Mouse (Mus musculus): Measurements from ENCODE around the gene Slc29a1.

Slc29a1 gene

DNA sequence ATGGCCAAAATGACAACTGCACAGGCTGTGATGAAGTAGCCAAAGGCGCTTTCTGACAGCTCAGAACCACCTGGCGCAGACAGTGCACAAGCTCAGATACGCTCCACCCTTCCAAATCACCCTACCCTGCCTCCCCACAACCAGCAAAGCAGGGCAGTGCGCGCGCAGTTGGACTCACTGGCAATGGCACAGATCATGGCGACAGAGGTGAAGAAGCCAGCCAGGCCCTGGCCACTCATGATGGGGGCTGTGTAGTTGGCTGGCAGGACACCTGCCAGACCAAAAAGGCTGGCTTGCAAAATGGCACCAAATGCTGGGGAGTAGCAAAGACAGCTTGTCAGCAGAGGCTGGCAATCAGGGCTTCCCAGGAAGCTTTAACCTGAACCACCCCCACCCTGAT, 10.2 kb downstream of the Slc29a1 start:
- no peak for DNase-seq

DNA sequence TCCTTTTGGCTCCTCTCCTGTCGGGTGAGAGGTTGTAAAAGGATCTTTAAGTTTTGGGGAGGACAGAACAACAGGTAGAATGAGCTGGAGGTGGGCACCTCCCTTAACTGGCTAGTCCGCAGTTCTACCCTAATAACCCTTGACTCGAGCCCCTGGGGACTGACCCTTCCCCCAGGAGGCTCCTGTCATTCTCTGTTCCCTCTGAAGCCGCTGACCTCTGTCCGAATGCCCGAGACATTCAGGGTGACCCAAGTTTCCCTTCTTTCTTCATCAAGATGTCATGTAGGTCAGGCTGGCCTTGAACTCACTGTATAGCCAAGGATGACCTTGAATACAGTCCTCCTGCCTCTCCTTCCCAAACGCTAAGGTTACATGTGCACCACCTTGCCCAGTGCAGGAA, 11.0 kb downstream of the Slc29a1 start:
- no peak for DNase-seq

DNA sequence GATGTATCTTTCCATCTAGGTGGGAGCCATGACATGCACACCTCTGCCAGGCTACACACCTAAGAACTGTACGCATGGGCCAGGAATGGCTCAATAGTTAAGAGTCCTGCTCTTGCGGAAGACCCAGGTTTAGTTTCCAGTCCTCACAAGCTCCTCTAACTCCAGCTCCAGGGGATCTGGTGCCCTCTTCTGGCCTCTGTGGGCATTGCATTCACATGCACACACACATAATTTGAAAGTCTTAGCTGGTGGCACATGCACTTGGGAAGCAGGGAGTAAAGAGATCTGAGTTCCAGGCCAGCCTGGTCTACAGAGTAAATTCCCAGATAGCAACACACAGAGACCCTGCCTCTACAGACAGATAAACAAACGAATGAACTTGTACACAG, 13.0 kb downstream of the Slc29a1 start:
- peak in 1 of 2 experiments; percentile 36 for DNase-seq

DNA sequence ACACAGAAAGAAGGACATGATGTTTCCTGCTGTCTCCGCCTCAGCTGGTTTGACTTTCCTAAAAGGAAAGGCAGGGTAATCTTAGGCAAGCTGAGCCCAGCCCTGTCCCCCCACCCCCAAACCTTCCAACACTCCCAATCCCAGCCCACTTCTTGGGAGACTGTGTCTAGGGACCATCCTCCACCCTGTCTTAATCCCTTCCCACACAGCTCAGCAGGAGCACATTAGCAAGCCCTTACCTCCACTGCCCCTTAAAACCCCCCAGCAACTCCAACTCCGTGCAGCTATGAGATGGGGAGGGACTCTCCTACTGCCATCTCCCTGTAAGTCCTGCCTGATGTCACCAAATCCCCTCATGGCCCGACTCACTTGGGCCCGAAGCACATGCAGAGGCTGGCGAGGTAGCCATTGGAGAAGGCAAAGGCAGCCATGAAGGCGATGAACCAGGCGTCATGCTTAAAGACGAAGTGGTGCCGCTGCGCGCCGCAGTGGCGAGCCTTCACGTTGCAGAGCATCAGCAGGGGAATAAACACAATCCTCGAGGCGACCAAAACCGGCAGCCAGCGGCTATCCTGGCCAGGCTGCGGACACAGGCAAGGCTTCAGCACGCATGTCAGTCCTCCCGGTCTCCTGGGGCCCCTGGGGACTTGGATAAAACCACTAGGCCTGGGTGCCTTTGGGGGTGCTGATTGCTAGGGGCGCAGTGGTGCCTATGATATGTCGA, 13.5 kb downstream of the Slc29a1 start:
- DNase-seq, result no peak

DNA sequence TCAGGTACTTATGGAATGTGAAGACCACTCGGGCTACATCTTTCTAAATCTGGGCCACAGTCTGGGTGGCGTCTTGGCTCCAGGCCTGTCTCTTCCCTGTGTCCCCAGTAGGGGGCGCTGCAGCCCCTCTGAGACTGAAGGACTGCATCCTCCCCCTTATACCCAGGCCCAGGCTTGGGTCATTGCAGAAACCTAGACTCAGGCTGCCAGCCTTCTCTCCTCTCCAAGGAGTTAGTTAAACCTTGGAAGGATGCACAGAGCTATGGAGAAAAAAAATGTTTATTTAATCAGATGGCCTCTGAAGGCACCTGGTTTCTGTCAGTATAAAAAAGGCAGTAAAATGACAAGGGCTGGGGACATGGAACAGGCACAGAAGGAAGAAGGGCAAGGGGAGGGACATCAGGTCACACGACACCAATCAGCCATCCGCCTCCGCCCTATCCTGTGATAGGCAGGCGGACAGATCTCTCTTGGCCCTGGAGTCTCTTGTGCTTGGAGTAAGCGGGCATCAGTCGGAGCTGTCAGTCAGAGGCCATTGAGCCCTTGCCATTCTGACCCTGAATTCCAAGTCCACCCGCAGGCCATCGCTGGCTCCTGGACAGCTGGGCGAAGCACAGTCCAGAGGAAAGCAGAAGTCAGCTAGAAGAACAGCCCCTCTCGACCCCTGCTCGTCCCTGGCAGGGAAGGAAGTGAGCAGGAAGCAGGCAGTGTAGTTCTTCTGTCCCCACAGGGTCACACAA, 14.3 kb downstream of the Slc29a1 start:
- DNase-seq, result peak; percentile 76 to 79

DNA sequence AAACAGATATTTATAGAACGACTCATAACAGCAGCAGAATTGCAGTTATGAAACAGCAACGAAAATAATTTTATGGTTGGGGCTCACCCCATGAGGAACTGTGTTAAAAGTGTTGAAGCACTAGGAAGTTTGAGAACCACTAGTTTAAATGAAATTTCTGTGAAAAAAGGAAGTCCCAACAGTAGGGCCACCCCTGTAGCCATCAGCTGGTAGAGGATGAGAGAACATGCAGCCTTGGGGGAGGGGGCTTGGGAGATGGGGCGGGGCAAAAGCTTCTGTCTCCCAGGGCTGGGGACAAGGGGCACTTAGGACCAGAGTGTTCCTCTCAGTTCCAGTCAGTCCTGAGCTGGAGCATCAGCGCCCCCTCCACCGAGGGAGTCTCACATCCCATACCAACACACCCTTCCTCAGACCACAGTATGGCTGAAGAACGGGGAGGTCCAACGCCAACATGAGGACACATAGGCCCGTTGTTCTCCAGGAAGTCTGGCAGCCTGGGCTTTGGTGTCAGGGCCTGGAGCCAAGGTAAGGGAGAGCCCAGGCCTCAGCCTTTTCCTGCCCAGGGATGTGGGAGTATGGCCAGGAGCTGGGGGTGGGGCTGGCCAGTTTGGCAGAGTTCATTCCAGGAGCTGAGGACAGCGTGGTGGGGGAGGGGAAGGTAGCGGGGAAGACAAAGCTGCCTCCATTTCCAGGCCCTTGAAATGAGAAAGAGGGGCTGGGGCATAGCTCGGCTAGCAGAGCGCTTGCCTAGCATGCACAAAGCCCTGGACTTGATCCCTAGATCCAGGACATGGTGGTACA, 15.1 kb downstream of the Slc29a1 start:
- peak in 1 of 2 experiments; percentile 41 for DNase-seq

DNA sequence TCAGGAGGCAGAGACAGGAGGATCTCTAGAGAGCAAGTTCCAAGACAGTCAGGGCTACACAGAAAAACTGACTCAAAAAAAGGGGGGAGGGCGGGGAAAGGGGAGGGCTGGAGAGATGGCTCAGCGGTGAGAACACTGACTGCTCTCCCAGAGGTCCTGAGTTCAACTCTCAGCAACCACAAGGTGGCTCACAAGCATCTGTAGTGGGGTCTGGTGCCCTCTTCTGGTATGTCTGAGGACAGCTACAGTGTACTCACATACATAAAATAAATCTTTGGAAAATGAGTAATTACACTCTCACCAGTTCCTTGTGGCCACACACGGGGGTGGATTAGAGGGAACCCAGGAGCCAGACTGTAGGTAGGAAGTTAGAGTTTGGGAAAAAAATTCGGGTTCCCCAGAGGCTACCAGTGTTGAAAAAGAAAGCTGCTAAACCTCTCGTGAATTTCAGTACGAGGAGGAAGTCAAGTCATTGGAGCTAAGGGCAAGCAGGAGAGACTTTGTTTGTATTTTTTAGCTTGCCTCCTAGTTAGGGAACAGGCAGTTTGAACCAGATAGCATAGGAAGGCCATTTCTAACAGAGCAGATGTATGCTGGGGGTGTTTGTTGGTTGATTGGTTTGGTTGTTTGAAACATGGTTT, 16.6 kb downstream of the Slc29a1 start:
- peak; percentile 42 to 51 for DNase-seq

DNA sequence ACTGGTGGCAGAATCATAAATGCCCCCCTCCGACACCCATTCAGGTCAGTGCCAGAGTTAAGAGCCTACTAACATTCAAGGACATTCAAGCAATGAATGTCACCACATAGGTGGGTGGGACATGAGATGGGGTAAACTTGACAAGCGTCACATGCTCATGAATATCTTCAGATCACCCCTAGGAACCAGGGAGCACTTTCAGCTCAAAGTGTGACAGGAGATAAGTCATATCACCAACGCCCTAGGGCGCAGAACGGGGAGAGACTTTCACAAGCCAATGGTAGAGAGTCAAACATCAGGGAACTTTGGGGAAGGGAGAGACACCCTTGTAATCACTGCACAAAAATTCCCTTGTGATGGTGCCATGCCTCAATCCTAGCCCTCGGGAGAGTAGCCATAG, 17.2 kb downstream of the Slc29a1 start:
- DNase-seq, result peak in 1 of 2 experiments; percentile 5

DNA sequence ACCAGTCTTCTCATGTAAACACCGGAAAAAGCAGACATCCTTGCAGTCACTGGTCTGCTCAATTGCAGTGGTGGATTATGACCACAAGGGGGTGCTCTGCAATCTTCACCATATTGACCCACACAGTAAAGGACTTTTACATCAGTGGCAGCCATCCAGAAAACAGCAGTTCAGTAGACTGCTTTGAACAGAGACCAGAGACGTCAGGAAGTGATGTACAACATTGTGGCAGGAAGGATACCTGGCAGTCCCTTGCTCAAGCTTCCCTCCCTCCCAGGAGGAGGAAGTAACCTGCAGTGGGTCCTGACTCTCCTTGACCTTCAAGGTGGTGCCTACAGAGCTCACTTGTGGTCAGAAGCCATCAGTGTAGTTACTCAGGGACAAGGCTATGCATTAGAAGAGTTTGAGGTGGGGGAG, 17.8 kb downstream of the Slc29a1 start:
- peak; percentile 68 to 70 for DNase-seq

DNA sequence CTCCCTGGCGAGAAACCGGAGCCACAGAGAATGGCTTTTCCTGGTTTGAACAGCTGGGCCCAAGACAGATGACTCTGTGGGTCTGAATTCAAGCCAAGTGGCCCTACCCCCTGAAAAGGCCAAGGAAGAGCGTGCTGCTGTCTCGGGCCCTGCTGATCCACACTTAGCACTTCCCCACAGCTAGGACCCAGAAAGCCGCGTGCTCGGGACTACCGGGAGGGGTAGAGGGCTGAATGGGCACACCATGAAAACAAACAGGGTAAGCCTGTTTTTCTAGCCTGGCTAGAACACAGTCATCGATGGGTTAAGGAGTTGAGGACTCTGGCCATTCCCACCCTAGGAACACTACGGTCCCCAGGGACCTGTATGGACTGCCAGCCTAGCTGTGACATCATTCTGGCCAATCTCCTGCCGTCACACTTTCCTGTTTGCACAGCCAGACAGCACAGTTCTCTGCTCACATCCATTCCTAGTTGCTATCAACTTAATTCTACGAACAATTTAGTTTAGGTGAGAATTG, 18.4 kb downstream of the Slc29a1 start:
- DNase-seq, result peak in 1 of 2 experiments; percentile 16

DNA sequence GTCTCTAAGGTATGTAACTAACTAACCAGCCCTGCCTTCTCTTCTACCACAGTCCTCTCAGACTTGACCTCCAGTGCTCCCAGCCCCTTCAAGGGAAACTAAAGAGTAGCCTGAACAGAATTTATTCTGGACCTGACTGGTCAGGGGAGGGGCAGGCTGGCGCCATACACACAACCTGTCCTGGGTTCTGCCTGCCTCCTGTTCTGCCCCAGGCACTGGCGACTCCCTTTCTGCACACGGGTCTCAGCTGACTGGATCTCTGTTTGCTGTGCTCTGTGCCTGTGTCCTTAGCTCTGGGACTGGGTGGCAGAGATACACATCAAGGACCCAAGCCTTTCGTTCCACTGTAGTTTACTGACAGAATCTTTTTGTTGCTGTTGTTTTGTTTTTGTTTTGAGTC, 19.9 kb downstream of the Slc29a1 start:
- peak in 1 of 2 experiments; percentile 6 for DNase-seq

DNA sequence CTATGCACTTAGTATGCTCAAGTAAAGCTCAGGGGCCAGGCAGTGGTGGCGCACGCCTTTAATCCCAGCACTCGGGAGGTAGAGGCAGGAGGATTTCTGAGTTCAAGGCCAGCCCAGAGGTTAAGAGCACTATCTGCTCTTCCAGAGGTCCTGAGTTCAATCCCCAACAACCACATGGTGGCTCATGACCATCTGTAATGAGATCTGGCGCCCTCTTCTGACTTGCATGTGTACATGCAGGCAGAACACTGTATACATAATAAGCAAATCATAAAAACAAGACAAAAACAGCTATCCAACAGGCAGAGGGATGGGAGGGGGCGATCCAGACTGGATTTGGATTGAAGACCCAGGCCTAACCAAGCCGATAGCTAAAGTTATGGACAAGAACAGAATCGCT, 20.6 kb downstream of the Slc29a1 start:
- peak in 1 of 2 experiments; percentile 28 for DNase-seq

DNA sequence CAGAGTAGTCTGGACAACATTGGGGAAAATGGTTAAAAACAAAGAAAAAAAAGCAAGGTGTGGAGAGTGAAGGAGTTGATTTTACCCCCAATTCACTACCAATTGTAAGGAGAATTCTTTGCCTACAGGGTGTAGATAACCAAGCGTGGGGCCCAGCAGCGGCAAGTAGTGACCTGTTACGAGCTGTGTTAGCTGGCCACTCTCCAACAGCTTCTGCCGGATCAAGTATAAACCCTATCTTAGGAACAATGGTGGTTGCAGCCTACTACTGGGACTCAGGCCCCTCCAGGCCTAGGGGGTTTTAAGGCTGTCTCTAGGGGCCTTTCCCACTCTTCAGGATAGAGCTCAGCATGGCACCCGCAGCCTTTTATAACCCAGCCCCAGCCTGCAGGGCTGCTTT, 21.2 kb downstream of the Slc29a1 start:
- no peak for DNase-seq

DNA sequence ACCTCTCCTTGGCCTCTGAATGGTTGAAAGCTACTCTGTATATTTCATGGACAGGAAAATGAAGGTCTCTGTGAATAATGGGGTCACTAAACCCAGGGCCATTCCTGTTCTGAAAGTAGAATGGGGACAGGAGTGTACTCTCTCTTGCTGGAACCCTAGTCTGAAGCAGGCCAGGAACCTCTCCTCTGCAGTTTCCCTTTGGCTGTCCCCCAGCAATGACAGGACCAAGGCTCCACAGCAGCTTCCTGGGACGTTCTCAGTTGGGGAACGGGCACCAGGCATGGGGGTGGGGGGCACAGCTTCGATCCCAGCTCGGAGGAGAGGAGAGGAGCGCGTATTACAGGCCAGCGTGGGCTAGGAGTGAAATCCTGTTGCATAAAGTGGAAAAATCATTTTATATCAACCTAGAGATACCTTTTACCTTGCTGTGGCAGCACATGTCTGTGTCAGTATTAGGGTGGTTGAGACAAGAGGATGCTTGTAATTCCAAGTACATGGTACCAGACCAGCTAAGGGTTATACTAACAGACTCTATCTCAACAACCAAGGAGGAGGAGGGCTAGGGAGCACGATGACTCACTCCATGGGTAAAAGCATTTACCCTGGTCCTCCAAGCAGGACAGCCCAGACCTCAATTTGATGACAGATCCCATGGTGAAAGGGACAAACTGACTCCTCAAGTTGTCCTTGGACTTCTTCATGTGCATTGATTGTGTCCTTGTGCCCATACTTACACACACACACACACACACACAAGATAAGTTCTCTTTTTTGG, 24.1 kb downstream of the Slc29a1 start:
- no peak for DNase-seq

DNA sequence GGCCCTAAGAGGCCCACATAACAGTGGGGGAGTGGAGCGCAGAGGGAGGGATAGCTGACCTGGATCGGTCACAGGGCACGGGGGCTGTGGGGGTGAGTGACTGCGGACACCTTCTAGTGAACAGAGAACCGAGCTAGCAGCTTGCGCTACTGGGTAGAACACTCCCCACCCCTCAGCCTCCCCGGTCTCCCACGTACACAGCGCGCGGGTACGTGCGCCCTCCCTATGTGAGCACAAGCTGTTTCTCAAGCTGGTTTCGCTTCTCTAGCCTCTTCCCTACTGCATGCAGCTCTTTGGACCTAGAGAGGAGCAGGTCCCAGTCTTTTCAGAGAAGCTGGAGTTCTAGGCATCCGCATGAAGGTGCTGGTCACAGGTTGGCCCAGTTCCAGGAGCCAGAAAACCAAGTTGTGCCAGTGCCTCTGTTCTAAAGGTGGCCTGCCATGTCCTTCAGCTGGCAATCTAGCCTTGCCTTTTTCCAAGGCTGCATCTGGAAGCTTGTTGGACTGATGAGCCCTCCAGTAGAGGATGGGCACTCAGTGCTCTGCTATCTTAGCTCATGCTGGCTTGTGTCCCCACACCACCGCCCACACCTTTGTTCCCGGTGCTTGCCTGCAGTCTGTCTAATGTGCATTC, 25.2 kb downstream of the Slc29a1 start:
- peak; percentile 81 to 85 for DNase-seq

DNA sequence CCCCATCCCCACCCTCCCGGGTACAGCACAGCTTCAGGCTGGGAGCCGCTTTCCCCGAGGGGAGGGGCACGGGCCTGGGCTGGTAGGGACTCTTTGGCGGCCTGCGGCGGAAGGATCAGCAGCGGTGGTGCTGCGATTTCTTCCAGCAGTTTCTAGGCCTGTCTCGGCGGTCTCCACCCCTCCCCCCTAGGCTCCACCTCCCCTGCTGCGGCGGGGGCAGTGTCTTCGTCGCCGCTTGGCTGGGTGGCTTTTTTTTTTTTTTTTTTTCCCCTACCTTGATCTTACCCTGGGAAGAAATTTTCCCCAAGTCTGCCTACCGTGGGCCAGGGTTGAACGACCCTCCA, 25.7 kb downstream of the Slc29a1 start:
- peak; percentile 99 for DNase-seq

DNA sequence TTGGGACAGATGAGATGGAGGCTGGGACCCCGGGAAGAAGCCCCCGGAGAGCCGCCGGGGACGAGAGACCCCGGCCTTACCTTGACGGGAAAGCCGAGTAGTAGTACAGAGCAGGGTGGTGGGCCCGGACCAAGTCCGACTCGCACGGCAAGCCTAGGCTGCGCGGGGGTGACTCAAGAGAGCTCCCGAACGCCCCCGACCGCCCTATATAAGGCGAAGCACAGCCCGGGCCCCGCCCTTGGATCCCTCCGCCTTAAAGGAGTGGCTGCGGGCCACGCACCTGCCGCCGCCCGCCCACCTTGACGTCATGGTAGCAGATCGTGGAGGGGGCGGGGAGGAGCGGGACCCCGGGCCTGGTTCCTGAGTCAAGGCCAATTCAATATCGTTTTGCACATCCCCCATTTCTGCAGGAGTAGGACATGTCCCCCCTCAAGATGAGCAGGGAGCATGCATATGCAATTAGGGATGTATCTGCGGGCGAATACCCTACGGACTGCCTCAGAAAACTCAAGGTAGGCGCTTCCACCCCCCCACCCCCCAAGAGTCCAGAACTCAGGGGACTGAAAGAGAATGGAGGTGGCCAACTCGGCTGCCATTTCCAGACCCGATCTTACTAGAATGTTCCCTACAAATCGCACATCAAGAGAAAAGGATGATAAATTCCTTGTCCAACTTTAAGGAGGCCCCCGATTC, 26.2 kb downstream of the Slc29a1 start, which contains the start of gene Hsp90ab1:
TSS of gene Hsp90ab1 (minus strand) at position 185 of the 693 bp plus-strand sequence.
- DNase-seq, result peak; percentile 100

DNA sequence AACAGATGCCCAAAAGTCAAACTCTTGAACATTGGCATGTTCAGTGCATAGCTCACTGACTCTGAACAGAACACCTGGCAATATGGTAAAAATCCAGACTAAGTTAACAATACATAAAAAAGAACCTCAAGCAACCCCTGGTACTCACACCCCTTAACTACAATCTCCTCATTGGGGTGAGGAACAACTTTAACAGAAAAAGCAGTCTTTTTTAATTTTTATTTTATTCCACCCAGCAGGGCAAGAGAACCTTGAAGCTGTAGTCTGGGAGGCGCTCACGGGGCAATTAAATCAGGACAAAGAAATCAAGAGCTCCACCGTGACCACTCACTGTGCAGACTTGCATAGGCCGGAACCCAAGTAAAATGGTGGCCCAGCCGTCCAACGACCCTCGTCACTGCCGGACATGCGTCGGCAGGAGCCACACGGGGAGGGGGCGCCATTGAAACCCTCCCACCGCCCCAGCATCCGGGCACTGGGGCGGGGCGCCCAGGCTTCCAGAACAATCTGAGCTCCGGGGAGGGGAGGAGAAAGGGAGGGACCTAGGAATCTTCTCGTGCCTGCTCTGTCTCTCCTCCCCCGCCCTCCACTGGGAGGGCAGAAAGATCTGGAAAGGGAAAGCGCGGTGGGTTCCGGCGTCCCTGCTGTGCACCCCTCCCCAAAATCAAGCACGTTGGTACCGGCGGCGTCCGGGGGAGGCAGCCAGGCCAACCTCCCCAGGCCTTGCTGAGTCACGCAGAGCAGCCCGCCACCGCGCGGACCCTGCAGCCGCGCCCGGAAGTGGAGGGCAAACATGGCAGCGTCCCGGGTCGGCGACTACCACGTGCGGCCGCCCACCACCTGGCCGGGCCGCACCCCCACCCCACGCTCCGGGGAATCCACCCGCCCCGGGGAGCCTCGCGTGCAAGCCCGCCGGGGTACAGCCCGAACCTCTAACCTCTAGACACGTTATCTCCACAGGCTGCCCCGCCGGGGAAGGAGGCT, 27.0 kb downstream of the Slc29a1 start:
- DNase-seq, result peak; percentile 73 to 83

DNA sequence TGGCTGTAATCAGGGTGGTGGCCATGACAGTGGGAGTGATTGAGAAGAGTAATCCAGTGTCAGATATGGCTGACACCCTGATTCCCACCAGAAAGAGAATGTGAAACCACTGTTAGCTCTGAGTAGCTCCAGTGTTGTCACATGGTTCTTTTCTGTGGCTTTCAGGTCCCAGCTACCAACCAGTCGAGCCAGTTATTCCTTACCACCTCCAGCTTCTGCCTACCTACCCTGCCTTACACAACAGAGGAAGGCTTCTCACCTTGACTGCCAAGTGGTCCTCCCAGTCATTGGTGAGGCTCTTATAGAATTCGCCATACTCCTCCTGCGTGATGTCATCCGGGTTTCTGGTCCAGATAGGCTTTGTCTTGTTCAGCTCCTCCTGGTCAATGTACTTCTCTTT, 29.4 kb downstream of the Slc29a1 start:
- DNase-seq, result no peak

All from thymus, postnatal 36 days (tissue).